13 mouse cellular contexts compared by ENCODE assay signal in the genomic region with DNA sequence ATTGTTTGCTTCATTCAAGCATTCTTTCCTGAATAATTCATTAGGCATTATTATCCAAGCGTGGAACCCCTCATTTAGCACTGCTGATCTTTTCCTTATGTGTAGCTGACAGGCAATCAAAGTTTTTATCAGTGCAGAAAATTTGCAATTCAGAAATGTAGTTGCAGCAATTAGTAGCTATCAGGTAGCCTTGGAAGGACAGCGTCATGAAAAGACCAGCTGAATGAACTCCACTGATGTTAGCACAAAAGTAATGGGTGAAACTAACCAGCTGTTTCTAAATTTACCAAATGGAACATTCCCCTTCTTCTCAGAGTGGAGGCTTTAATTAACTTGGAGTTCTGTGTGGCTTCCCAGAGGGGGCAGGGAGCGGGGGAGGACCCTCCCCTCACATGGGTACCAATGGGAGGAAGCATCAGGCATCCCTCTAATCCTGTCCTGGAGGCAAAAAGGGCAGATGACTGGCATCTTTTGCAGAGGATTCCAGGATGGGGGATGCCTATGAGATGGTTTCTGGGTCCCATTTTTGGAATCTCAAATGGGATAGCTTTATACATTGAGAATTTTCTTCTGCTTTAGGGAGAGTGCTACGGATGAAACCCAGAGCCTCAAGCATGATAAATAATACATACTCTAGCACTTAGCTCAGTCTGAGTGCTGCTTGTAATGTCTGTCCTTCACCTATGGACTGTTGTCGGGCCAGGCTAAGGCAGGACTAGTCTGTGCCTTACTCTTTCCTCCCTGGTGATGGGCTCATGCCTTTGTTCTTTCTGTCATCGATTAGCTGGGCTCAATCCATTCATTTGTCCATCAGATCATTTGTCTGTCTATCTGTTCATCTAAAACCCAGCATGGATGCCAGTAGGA.
DNase-seq lines count a peak whose midpoint lies in the region; ATAC-seq and TF ChIP-seq lines count a peak whose summit lies in the region.
"Had no signal": no experiment of that assay in that cellular context is flagged by ENCODE, and none has a peak within 500 bp of the region (broad histone marks: within the 10 kb centered on the region; RNA-seq: fewer than 3 reads in every experiment).

No protein-coding gene starts in this region.

- no peak overlapping the region for H3K4me2 ChIP-seq in kidney, embryonic 15.5 days
- H3K4me2 ChIP-seq in embryonic facial prominence, embryonic 11.5 days (ENCODE audit: low read depth, low read length): no peak overlapping the region
- no peak overlapping the region for H3K4me2 ChIP-seq in hindbrain, embryonic 13.5 days
- no peak overlapping the region for H3K4me2 ChIP-seq in midbrain, postnatal 0 days (ENCODE audit: low read depth, low read length, poor library complexity, severe bottlenecking)
- H3K4me2 ChIP-seq: liver, embryonic 15.5 days had no signal

- H3K27ac ChIP-seq in kidney, embryonic 15.5 days: no peak overlapping the region
- no peak overlapping the region for H3K27ac ChIP-seq in embryonic facial prominence, embryonic 11.5 days (replicated peaks; ENCODE audit: low read depth, low read length)
- no peak overlapping the region for H3K27ac ChIP-seq in hindbrain, embryonic 13.5 days
- H3K27ac ChIP-seq in midbrain, postnatal 0 days (ENCODE audit: low read depth, low read length): no peak overlapping the region
- H3K27ac ChIP-seq: liver, embryonic 15.5 days had no signal

- H3K36me3 ChIP-seq in kidney, embryonic 15.5 days: no peaks in the 10 kb centered on the region
- no peaks in the 10 kb centered on the region for H3K36me3 ChIP-seq in embryonic facial prominence, embryonic 11.5 days (replicated peaks; ENCODE audit: control insufficient read depth, insufficient read depth, low read depth, low read length)
- H3K36me3 ChIP-seq in hindbrain, embryonic 13.5 days: no peaks in the 10 kb centered on the region
- no peaks in the 10 kb centered on the region for H3K36me3 ChIP-seq in midbrain, postnatal 0 days (ENCODE audit: insufficient read depth, low read length)
- H3K36me3 ChIP-seq: liver, embryonic 15.5 days had no signal

- H3K4me1 ChIP-seq in kidney, embryonic 15.5 days: peaks cover 8% of the 10 kb centered on the region; the same call in 1 of the 2 replicates
- H3K4me1 ChIP-seq in embryonic facial prominence, embryonic 11.5 days (ENCODE audit: control insufficient read depth, insufficient read depth, low read length): no peaks in the 10 kb centered on the region
- peaks cover 21% of the 10 kb centered on the region for H3K4me1 ChIP-seq in hindbrain, embryonic 13.5 days (replicated peaks)
- H3K4me1 ChIP-seq in midbrain, postnatal 0 days (ENCODE audit: insufficient read depth, low read length): no peaks in the 10 kb centered on the region
- H3K4me1 ChIP-seq: liver, embryonic 15.5 days had no signal

- DNase-seq in kidney, postnatal 25 days: no peak
- DNase-seq in embryonic facial prominence, embryonic 11.5 days (ENCODE audit: low spot score): peak; percentile 8
- DNase-seq in midbrain, postnatal 0 days (ENCODE audit: low spot score): peak; percentile 40
- no peak for DNase-seq in cerebellum, adult 8-10 months
- DNase-seq in layer of hippocampus, postnatal 25 days (ENCODE audit: extremely low spot score in 1 of 2, low spot score in 1 of 2): no peak
- DNase-seq: adrenal gland, postnatal 25 days; cerebellum, adult 9-11 months had no signal

- no peaks in the 10 kb centered on the region for H3K9me3 ChIP-seq in kidney, embryonic 15.5 days (replicated peaks)
- no peaks in the 10 kb centered on the region for H3K9me3 ChIP-seq in embryonic facial prominence, embryonic 11.5 days (replicated peaks; ENCODE audit: control insufficient read depth, low read length)
- peaks cover 3% of the 10 kb centered on the region; the same call in 1 of the 2 replicates for H3K9me3 ChIP-seq in hindbrain, embryonic 13.5 days
- no peaks in the 10 kb centered on the region for H3K9me3 ChIP-seq in midbrain, postnatal 0 days (ENCODE audit: low read length)
- H3K9me3 ChIP-seq: liver, embryonic 15.5 days had no signal

- H3K27me3 ChIP-seq in kidney, embryonic 15.5 days: no peaks in the 10 kb centered on the region
- H3K27me3 ChIP-seq in embryonic facial prominence, embryonic 11.5 days (ENCODE audit: control insufficient read depth, insufficient read depth, low read length): no peaks in the 10 kb centered on the region
- peaks cover 55% of the 10 kb centered on the region for H3K27me3 ChIP-seq in hindbrain, embryonic 13.5 days
- H3K27me3 ChIP-seq in midbrain, postnatal 0 days (ENCODE audit: insufficient read depth, low read length): no peaks in the 10 kb centered on the region
- H3K27me3 ChIP-seq: liver, embryonic 15.5 days; Patski had no signal

- TF ChIP-seq CTCF in midbrain, postnatal 0 days (IDR thresholded peaks at IDR 0.05): no peak

- 56% methylated on average over 6 of the region's 6 CpGs for WGBS in kidney, embryonic 15.5 days
- WGBS in embryonic facial prominence, embryonic 11.5 days: 63% methylated on average over 6 of the region's 6 CpGs
- WGBS in hindbrain, embryonic 13.5 days: 39% methylated on average over 6 of the region's 6 CpGs
- 28% methylated on average over 6 of the region's 6 CpGs for WGBS in midbrain, postnatal 0 days

- H3K9ac ChIP-seq in kidney, embryonic 15.5 days: no peak overlapping the region
- H3K9ac ChIP-seq in embryonic facial prominence, embryonic 11.5 days (replicated peaks; ENCODE audit: low read length): no peak overlapping the region
- H3K9ac ChIP-seq in hindbrain, embryonic 13.5 days: no peak overlapping the region
- H3K9ac ChIP-seq in midbrain, postnatal 0 days (replicated peaks; ENCODE audit: low read length, poor library complexity, severe bottlenecking): no peak overlapping the region
- H3K9ac ChIP-seq: liver, embryonic 15.5 days had no signal

- H3K4me3 ChIP-seq in kidney, embryonic 15.5 days (replicated peaks): no peak overlapping the region
- no peak overlapping the region for H3K4me3 ChIP-seq in embryonic facial prominence, embryonic 11.5 days (ENCODE audit: low read depth, low read length)
- H3K4me3 ChIP-seq in hindbrain, embryonic 13.5 days: no peak overlapping the region
- no peak overlapping the region for H3K4me3 ChIP-seq in midbrain, postnatal 0 days (ENCODE audit: low read depth, low read length)
- H3K4me3 ChIP-seq: erythroblast, embryonic 14.5 days; liver, embryonic 15.5 days had no signal

- peak; percentile 55 for ATAC-seq in kidney, embryonic 15.5 days (replicated peaks; ENCODE audit: low FRiP score)
- 0 out of 2 replicates have a peak, but pooled peaks have one; percentile 56 for ATAC-seq in embryonic facial prominence, embryonic 11.5 days (replicated peaks; ENCODE audit: insufficient number of reproducible peaks, low FRiP score, low TSS enrichment, low read depth)
- peak; percentile 63 for ATAC-seq in hindbrain, embryonic 13.5 days (ENCODE audit: low FRiP score)
- no peak for ATAC-seq in midbrain, postnatal 0 days (ENCODE audit: low FRiP score)
- no peak for ATAC-seq in megakaryocyte progenitor cell, adult 5-6 weeks (replicated peaks; ENCODE audit: poor library complexity)
- ATAC-seq: Patski had no signal

Comparison
In these comparisons a context has a peak if more than half of its experiments do, and no peak if none do; other contexts are left out.
1. ATAC-seq: peak in kidney, embryonic 15.5 days (single experiment), embryonic facial prominence, embryonic 11.5 days (single experiment) and hindbrain, embryonic 13.5 days (single experiment); none in midbrain, postnatal 0 days (single experiment) and megakaryocyte progenitor cell, adult 5-6 weeks (single experiment).
2. DNase-seq: peak in embryonic facial prominence, embryonic 11.5 days (single experiment) and midbrain, postnatal 0 days (single experiment); none in kidney, postnatal 25 days (0 of 2), cerebellum, adult 8-10 months (single experiment) and layer of hippocampus, postnatal 25 days (0 of 2).